Mouse (Mus musculus) midbrain, embryonic 15.5 days (tissue): ENCODE data around the gene Pcif1. TPM values are rescaled to one million over a fixed set of nuclear protein-coding genes. Genes with fewer than 3 reads are reported as not detected.
"Not testable (repeated sequence)": the region's sequence is repeated elsewhere in the genome, so short reads cannot be mapped to it uniquely, and the experiment has no call there.

Experiments
- ATAC-seq: fragments of 200-750 bp; cut with Nextera tagmentation; replicated peaks from 2 replicates; pipeline ENCODE4 v1.8.0; 2017; ENCODE audit warnings: moderate TSS enrichment
- H3K27ac ChIP-seq: fragments of 300-500 bp; sonication (generic); 2 replicates; pipeline ENCODE4 v1.5.1; 2015; ENCODE audit warnings: mild to moderate bottlenecking, inconsistent platforms
- H3K27me3 ChIP-seq: fragments of 300-500 bp; sonication (generic); replicated peaks from 2 replicates; pipeline ENCODE4 v1.6.1; 2015; ENCODE audit warnings: inconsistent platforms
- H3K36me3 ChIP-seq: fragments of 300-500 bp; sonication (generic); replicated peaks from 2 replicates; pipeline ENCODE4 v1.6.1; 2015; ENCODE audit warnings: inconsistent platforms
- H3K4me1 ChIP-seq: fragments of 300-500 bp; sonication (generic); 2 replicates; pipeline ENCODE4 v1.6.1; 2015; ENCODE audit warnings: inconsistent platforms
- H3K4me2 ChIP-seq: fragments of 300-500 bp; sonication (generic); 2 replicates; pipeline ENCODE4 v1.6.1; 2015; ENCODE audit warnings: inconsistent platforms, mild to moderate bottlenecking, moderate library complexity
- H3K4me3 ChIP-seq: fragments of 300-500 bp; sonication (generic); 2 replicates; pipeline ENCODE4 v1.5.1; 2015; ENCODE audit warnings: mild to moderate bottlenecking, inconsistent platforms
- H3K9ac ChIP-seq: fragments of 300-500 bp; sonication (generic); 2 replicates; pipeline ENCODE4 v1.6.1; 2015; ENCODE audit warnings: mild to moderate bottlenecking, inconsistent platforms
- H3K9me3 ChIP-seq: fragments of 300-500 bp; sonication (generic); 2 replicates; pipeline ENCODE4 v1.6.1; 2016; ENCODE audit warnings: inconsistent platforms
- WGBS: fragments of 180-500 bp; shearing (Covaris S2); methylation state at CpG from one replicate; pipeline ENCODE4 v1.1.7; 2015; ENCODE audit warnings: mixed read lengths; 5-methylcytosine and 5-hydroxymethylcytosine counted together
- polyA plus RNA-seq: library from polyadenylated mRNA; unstranded; fragments of >200 nt; fragmentation: Nextera tagmentation; extraction: Ambion mirVana; gene quantifications from 2 replicates; pipeline ENCODE4 v1.2.1, GENCODE M21; 2015

Gene Pcif1
- polyA plus RNA-seq, 1 experiment from 2014 or later, result 93.1 TPM

DNA sequence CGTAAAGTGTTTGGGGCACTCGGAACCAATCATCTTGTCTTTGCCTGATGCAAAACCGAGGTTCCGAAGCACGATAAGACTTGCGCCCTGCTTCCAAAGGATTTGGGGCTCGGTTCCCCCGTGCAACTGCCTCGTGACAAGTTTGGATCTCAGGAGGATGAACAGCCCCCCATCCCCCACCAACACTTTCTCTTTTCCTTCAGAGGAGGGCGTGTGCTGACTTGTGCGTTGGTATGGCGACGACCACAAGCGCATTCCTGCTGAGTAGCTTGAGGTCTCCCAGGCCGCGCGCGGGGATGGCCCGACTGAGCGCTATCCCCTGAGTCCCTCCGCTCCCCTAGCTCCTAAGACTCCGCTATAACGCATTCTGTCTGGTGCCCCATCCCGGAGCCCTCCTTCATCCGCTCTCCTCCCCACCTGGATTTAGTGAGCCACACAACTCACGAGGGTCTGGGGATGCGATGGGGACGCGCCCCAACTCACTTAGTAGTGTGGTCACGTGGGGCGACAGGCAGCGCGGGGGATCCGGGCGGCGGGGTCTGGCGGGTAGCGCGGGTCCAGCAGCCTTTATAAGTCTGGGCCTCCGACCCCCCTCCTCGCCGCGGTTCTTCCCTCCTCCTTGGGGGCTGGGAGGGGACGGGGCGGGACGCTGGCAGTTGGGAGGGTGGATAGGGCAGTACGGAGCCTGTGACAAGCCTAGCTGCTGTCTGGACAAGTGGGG is 21.8 kb upstream of the Pcif1 start, which contains the start of gene Pltp:
Gene Pltp (minus strand): TSS at position 611 of the 721 bp plus-strand sequence.
- Histone ChIP-seq H3K27me3 (peaks cover 42% of the 10 kb centered on the region), H3K36me3 (no peaks in the 10 kb centered on the region), H3K9me3 (no peaks in the 10 kb centered on the region), H3K4me1 (peaks cover 22% of the 10 kb centered on the region), H3K9ac (peak within 1 kb of the TSS; percentile 42), H3K4me3 (peak within 1 kb of the TSS; percentile 45), H3K27ac (peak within 1 kb of the TSS; percentile 60), H3K4me2 (peak within 1 kb of the TSS; percentile 95)
- under 1% methylated on average over 47 of the region's 47 CpGs for WGBS
- peak; percentile 78 for ATAC-seq

DNA sequence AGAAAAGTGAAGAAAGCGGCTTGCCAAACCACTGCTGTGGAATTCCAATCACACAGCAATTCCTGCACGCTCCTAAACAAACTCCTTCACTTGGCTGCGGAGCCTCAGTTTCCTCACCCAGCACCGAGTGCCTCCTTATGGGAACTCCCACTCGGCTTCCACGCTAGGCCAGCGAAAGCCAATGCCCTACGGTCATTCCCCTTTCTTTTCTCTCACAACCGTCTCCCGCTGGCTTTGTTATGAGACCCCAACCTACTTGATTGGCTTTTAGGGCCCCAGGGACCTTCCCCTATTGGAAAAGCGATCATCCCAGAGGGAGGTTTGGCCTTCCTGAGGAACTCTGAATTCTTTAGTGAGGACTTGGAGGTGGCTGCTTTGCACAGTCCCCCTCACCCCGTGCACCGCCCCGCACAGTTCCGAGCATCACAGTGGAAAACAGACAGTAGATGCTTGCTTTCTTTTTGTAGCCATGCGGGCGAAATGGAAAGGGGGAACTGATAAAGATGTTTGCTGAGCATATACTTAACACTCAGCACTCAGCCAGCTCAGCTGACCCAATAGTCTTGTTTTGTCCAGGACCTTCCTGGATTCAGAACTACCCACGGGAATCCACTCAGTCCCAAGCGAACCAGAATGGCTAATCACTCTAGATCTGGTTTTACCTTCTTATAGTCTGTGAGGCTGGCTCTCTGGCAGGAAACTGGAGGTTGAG is 21.1 kb upstream of the Pcif1 start:
- Histone ChIP-seq H3K9ac (peak overlapping the region; percentile 42; the same call in 1 of the 2 replicates), H3K27ac (peak overlapping the region; percentile 60), H3K27me3 (peaks cover 42% of the 10 kb centered on the region), H3K4me1 (peaks cover 22% of the 10 kb centered on the region), H3K36me3 (no peaks in the 10 kb centered on the region), H3K9me3 (no peaks in the 10 kb centered on the region), H3K4me2 (peak overlapping the region; percentile 95), H3K4me3 (peak overlapping the region; percentile 45)
- WGBS, result 2% methylated on average over 19 of the region's 19 CpGs
- no peak for ATAC-seq

- Histone ChIP-seq H3K4me2 (no peak overlapping the region), H3K9ac (no peak overlapping the region), H3K36me3 (no peaks in the 10 kb centered on the region), H3K27me3 (peaks cover 42% of the 10 kb centered on the region), H3K4me3 (no peak overlapping the region), H3K4me1 (peaks cover 22% of the 10 kb centered on the region), H3K9me3 (no peaks in the 10 kb centered on the region), H3K27ac (no peak overlapping the region)
- 61% methylated on average over 2 of the region's 2 CpGs for WGBS
- ATAC-seq, result no peak
Measured at GRCm38 (mm10) chr2:164859155-164859554, 19.9 kb upstream of the Pcif1 start.

DNA sequence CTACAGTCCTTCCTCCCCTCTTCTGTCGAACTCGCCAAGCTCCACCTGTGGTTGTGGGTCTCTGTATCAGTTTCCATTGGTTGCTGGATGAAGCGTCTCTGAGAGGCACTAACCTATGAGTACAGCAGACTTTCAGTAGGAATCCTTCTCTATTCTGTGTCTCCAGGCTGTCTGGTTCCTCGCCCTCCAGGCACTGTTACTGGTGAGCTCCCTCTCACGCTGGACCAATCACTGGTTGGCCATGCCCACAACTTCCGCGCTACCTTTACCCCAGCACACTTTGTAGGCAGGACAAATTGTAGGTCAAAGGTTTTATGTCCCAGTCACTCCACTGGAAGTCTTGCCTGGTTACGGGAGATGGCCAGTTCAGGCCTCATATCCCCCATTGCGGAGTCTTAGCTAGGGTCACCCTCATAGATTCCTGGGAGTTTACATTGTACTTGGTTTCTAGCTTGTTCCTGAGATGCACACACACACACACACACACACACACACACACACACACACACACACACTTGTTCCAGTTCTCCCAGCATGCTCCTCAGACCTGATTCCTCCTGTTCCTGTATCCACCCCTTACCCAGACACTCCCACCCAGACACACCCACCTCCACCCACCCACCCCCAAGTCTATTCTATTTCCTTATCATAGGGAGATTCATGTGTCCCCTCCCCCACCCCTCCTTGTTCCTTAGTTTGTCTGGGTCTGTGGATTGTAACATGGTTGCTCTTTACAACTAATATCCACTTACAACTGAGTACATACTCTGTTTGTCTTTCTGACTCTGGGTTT is 19.3 kb upstream of the Pcif1 start:
- Histone ChIP-seq H3K4me3 (no peak overlapping the region), H3K27ac (no peak overlapping the region), H3K36me3 (no peaks in the 10 kb centered on the region), H3K4me2 (no peak overlapping the region), H3K9me3 (no peaks in the 10 kb centered on the region), H3K4me1 (peaks cover 22% of the 10 kb centered on the region), H3K27me3 (peaks cover 42% of the 10 kb centered on the region), H3K9ac (no peak overlapping the region)
- ATAC-seq, result no peak
- 65% methylated on average over 9 of the region's 9 CpGs for WGBS

DNA sequence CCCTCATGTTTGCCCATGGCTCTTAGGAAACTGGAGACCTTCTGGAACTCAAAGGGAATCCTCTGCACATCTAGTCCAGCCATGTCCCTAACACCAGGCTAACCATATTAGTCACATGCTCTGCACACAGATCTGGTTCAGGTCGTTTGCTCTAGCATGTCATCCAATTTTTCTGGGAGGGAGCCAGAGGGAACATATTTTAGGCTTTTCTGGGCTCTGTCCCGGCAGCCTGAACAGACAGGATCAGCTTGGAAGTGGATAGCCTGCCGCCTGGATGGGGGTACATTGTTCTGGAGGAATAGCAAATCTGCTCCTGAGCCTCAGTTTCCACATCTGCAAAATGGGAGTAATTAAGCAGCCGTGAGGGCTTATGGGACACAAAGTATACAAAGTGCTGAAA is 18.0 kb upstream of the Pcif1 start:
- H3K27ac ChIP-seq, result no peak overlapping the region
- 75% methylated on average over 4 of the region's 4 CpGs for WGBS
- H3K9ac ChIP-seq, result no peak overlapping the region

DNA sequence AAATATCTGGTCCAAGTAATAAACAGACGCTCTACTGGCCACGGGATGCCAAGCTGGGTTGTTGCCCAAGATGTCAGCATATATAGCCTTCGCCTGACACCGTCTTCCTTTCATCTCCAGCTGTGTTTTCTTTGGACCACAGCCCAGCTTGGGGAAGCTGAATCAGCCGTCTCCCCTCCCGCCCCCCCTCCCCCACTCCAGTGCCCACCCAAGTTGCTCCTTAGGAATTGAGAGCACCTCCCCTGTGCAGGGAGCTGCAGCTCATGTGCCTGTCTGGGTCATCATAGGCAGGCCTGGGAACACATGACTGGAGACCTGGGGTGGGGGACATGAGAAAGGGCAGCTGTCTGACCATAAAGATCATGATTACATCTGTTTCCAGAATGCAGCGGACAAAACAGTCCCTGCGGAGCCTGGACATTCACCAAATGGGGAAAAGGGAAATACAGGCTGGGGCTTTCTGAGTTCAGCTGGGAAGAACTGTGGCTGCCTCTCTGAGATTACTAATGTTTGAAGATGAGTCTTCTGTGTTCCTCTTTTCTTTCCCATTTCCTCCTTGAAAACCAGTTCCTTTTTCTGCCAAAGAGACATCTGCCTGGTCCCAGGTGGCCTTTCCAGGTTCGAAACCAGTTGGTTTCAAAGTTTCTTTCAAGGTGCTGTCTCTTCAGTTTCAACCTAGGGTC is 16.8 kb upstream of the Pcif1 start:
- 42% methylated on average over 9 of the region's 9 CpGs for WGBS
- H3K9me3 ChIP-seq, result no peaks in the 10 kb centered on the region
- no peaks in the 10 kb centered on the region for H3K36me3 ChIP-seq
- H3K9ac ChIP-seq, result no peak overlapping the region
- peak overlapping the region; percentile 42; the same call in 1 of the 2 replicates for H3K27ac ChIP-seq
- H3K4me3 ChIP-seq, result no peak overlapping the region
- H3K4me2 ChIP-seq, result no peak overlapping the region
- peaks cover 23% of the 10 kb centered on the region for H3K27me3 ChIP-seq
- ATAC-seq, result no peak
- H3K4me1 ChIP-seq, result peaks cover 9% of the 10 kb centered on the region

More for the DNA sequence above, 18.0 kb upstream of the Pcif1 start:
- no peaks in the 10 kb centered on the region for H3K36me3 ChIP-seq
- ATAC-seq, result no peak
- H3K4me3 ChIP-seq, result no peak overlapping the region
- H3K9me3 ChIP-seq, result no peaks in the 10 kb centered on the region
- H3K4me2 ChIP-seq, result no peak overlapping the region
- H3K4me1 ChIP-seq, result peaks cover 22% of the 10 kb centered on the region
- H3K27me3 ChIP-seq, result peaks cover 35% of the 10 kb centered on the region

DNA sequence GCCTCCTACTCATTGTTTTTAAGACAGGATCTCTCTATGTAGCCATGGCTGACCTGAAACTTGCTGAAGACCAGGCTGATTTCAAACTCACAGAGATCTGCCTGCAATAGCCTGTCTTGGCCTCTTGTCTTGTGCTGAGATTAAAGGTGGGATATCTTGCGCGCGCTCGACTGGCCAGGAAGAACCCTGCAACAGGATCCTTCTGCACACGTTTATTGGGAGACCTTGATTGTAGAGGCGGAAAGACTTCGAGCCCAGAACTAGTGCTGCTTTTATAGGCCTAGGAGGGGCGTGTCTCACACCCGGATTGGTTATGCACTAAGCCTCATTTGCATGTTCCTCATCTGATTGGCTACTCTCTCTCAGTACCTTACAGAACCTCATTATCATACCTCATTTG is 15.7 kb upstream of the Pcif1 start:
- H3K27me3 ChIP-seq, result peaks cover 12% of the 10 kb centered on the region
- not testable (repeated sequence) for H3K9ac ChIP-seq, H3K4me2 ChIP-seq, H3K4me3 ChIP-seq, H3K27ac ChIP-seq, ATAC-seq, H3K36me3 ChIP-seq, H3K9me3 ChIP-seq, H3K4me1 ChIP-seq
- 91% methylated on average over 9 of the region's 9 CpGs for WGBS

DNA sequence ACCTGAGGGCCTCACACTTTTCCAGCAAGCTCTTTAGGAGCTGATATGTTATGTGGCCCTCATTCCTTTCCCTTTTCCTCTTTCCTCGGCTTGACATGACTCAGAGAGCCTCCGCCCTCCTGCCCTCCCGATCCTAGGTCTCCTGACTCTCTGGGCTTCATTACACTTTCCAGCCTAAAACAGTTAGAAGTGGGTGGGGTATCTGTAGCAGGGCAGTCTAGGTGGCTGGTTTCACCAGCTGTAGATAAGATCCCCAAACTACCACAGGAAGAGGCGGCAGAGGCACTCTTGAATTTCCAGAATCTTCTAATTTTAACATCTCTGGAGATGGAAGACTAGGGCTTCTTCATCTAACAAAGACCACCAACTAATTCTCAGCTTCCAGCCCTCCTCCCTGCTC is 14.5 kb upstream of the Pcif1 start:
- H3K4me1 ChIP-seq, result no peaks in the 10 kb centered on the region
- H3K4me2 ChIP-seq, result no peak overlapping the region
- ATAC-seq, result no peak
- no peak overlapping the region for H3K27ac ChIP-seq
- H3K9ac ChIP-seq, result no peak overlapping the region
- peaks cover 6% of the 10 kb centered on the region; the same call in 1 of the 2 replicates for H3K27me3 ChIP-seq
- 92% methylated on average over 4 of the region's 4 CpGs for WGBS
- H3K9me3 ChIP-seq, result no peaks in the 10 kb centered on the region
- H3K4me3 ChIP-seq, result no peak overlapping the region
- H3K36me3 ChIP-seq, result no peaks in the 10 kb centered on the region

GRCm38 (mm10) chr2:164866741-164867551 is 12.2 kb upstream of the Pcif1 start:
- no peak overlapping the region for H3K4me3 ChIP-seq
- no peaks in the 10 kb centered on the region for H3K9me3 ChIP-seq
- H3K4me2 ChIP-seq, result no peak overlapping the region
- ATAC-seq, result no peak
- H3K27ac ChIP-seq, result no peak overlapping the region
- H3K4me1 ChIP-seq, result no peaks in the 10 kb centered on the region
- no peaks in the 10 kb centered on the region for H3K27me3 ChIP-seq
- H3K36me3 ChIP-seq, result no peaks in the 10 kb centered on the region
- no peak overlapping the region for H3K9ac ChIP-seq
- 68% methylated on average over 16 of the region's 16 CpGs for WGBS

DNA sequence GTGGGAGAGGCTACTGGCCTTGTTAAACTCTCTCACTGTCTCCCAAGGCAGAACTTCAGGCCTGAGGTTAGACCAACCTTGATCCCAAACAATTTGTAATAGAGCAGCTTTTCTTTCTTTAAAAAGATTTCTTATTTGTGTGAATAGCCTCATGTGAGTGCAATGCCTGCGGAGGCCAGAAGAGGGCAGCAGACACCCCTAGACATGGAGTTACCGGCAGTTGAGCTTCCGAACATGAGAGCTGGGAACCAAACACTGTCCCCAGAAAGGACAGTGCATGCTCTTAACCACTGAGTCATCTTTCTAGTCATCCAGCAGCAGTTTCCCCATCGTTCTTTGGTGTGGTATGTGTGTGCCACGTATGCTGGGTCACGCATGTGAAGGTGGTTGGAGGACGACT is 11.5 kb upstream of the Pcif1 start:
- 90% methylated on average over 7 of the region's 7 CpGs for WGBS
- H3K4me3 ChIP-seq, result no peak overlapping the region
- no peaks in the 10 kb centered on the region for H3K9me3 ChIP-seq
- H3K4me1 ChIP-seq, result no peaks in the 10 kb centered on the region
- H3K4me2 ChIP-seq, result no peak overlapping the region
- no peak overlapping the region for H3K9ac ChIP-seq
- no peaks in the 10 kb centered on the region for H3K36me3 ChIP-seq
- ATAC-seq, result no peak
- H3K27me3 ChIP-seq, result no peaks in the 10 kb centered on the region
- H3K27ac ChIP-seq, result no peak overlapping the region

DNA sequence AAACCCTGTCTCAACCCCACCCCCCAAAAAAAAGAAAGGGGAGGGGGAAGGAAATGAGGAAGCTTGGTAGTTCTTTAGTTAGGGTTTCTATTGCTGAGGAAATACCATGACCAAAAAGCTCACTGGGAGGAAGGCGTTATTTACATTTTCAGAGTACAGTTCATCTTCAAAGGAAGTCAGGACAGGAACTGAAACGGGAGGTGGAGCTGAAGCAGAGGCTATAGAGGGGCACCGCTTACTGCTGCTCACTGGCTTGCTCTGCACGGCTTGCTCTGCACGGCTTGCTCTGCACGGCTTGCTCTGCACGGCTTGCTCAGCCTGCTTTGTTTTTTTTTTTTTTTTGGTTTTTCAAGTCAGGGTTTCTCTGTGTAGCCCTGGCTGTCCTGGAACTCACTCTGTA is 10.6 kb upstream of the Pcif1 start:
- H3K9ac ChIP-seq, result no peak overlapping the region
- H3K27ac ChIP-seq, result no peak overlapping the region
- H3K4me1 ChIP-seq, result no peaks in the 10 kb centered on the region
- no peaks in the 10 kb centered on the region for H3K36me3 ChIP-seq
- H3K4me2 ChIP-seq, result no peak overlapping the region
- H3K4me3 ChIP-seq, result no peak overlapping the region
- 76% methylated on average over 7 of the region's 7 CpGs for WGBS
- H3K27me3 ChIP-seq, result no peaks in the 10 kb centered on the region
- H3K9me3 ChIP-seq, result no peaks in the 10 kb centered on the region
- ATAC-seq, result no peak
